In the genomic region with DNA sequence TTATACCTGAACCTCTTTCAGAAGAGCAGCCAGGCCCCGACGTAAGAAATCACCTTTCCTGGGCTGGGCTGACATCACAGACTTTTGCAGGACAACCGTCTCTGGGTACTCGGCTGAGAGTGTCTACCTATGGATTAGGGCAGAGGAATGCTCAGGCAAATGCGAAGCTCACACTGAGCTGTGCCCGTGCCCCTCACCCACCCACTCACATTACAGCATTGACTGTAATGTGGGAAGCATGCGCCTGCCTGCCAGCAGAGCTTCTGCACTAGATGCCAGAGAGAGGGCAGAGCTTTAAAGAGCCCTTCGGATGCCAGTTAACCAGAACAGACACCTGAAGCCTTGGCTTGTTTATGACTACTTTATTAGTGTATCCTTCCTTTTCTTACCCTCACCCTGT, we compare ENCODE assay signal across 16 mouse cellular contexts. TPM values are rescaled to one million over a fixed set of nuclear protein-coding genes. Genes with fewer than 3 reads are reported as not detected.
DNase-seq lines count a peak whose midpoint lies in the region; ATAC-seq and TF ChIP-seq lines count a peak whose summit lies in the region.
"Had no signal": no experiment of that assay in that cellular context is flagged by ENCODE, and none has a peak within 500 bp of the region (broad histone marks: within the 10 kb centered on the region; RNA-seq: fewer than 3 reads in every experiment).

No protein-coding gene starts in this region.

- H3K9ac ChIP-seq in heart, adult 2 months (ENCODE audit: low read depth, low read length) = no peak overlapping the region
- no peak overlapping the region for H3K9ac ChIP-seq in stomach, postnatal 0 days (ENCODE audit: low read length)
- H3K9ac ChIP-seq in heart, embryonic 12.5 days = no peak overlapping the region
- H3K9ac ChIP-seq: embryonic facial prominence, embryonic 12.5 days; kidney, embryonic 15.5 days; liver, embryonic 12.5 days; lung, embryonic 15.5 days; neural tube, embryonic 12.5 days had no signal

- WGBS in heart, adult 2 months = 81% methylated on average over 8 of the region's 8 CpGs
- 67% methylated on average over 8 of the region's 8 CpGs for WGBS in stomach, postnatal 0 days
- 58% methylated on average over 8 of the region's 8 CpGs for WGBS in heart, embryonic 12.5 days

- no peak overlapping the region for H3K4me2 ChIP-seq in stomach, postnatal 0 days (replicated peaks; ENCODE audit: low read depth)
- H3K4me2 ChIP-seq in heart, embryonic 12.5 days = no peak overlapping the region
- H3K4me2 ChIP-seq: embryonic facial prominence, embryonic 12.5 days; kidney, embryonic 15.5 days; liver, embryonic 12.5 days; lung, embryonic 15.5 days; neural tube, embryonic 12.5 days had no signal

- intact Hi-C loops in heart, adult 2 months (cut with DNase I) = no loop called here

- no peaks in the 10 kb centered on the region for H3K27me3 ChIP-seq in heart, adult 2 months (ENCODE audit: control insufficient read depth, insufficient read depth, low read length)
- H3K27me3 ChIP-seq in stomach, postnatal 0 days (ENCODE audit: control insufficient read depth, insufficient read depth, low read length) = no peaks in the 10 kb centered on the region
- H3K27me3 ChIP-seq in heart, embryonic 12.5 days (replicated peaks) = no peaks in the 10 kb centered on the region
- H3K27me3 ChIP-seq: embryonic facial prominence, embryonic 12.5 days; liver, embryonic 12.5 days; lung, embryonic 15.5 days; neural tube, embryonic 12.5 days had no signal

- ATAC-seq in stomach, postnatal 0 days (ENCODE audit: low FRiP score, low TSS enrichment) = no peak
- no peak for ATAC-seq in heart, embryonic 12.5 days (ENCODE audit: insufficient number of reproducible peaks, low FRiP score)
- ATAC-seq: liver, embryonic 12.5 days had no signal

- H3K36me3 ChIP-seq in heart, adult 2 months (ENCODE audit: control insufficient read depth, insufficient read depth, low read length) = no peaks in the 10 kb centered on the region; the same call in 1 of the 2 replicates
- no peaks in the 10 kb centered on the region for H3K36me3 ChIP-seq in stomach, postnatal 0 days (ENCODE audit: control insufficient read depth, insufficient read depth, low read length)
- no peaks in the 10 kb centered on the region for H3K36me3 ChIP-seq in heart, embryonic 12.5 days
- H3K36me3 ChIP-seq: embryonic facial prominence, embryonic 12.5 days; kidney, embryonic 15.5 days; liver, embryonic 12.5 days; lung, embryonic 15.5 days; neural tube, embryonic 12.5 days had no signal

- no peak for TF ChIP-seq EP300 in heart, adult 2 months (IDR thresholded peaks at IDR 0.05; ENCODE audit: insufficient read depth, low read depth, low read length)
- TF ChIP-seq EP300 in stomach, postnatal 0 days (optimal IDR thresholded peaks at IDR 0.05) = no peak

- no peak for TF ChIP-seq POLR2A in heart, adult 2 months (IDR thresholded peaks at IDR 0.05; ENCODE audit: insufficient read depth, low read depth, low read length)

- H3K9me3 ChIP-seq in stomach, postnatal 0 days (ENCODE audit: control insufficient read depth, low read length) = no peaks in the 10 kb centered on the region
- no peaks in the 10 kb centered on the region for H3K9me3 ChIP-seq in heart, embryonic 12.5 days (replicated peaks)
- H3K9me3 ChIP-seq: embryonic facial prominence, embryonic 12.5 days; kidney, embryonic 15.5 days; liver, embryonic 12.5 days; lung, embryonic 15.5 days; neural tube, embryonic 12.5 days had no signal

- DNase-seq in heart, adult 11 months = peak; percentile 45
- no peak for DNase-seq in heart, adult 2 months
- DNase-seq in right cerebral cortex, adult 2 months (ENCODE audit: low spot score in 2 of 2) = peak; percentile 20 to 31
- DNase-seq in right cerebral cortex, postnatal 25 days = no peak
- peak; percentile 14 to 27 for DNase-seq in layer of hippocampus, postnatal 36 days
- DNase-seq in kidney, postnatal 14 days = no peak
- DNase-seq in stomach, postnatal 0 days (ENCODE audit: low spot score) = no peak
- DNase-seq: B cell, adult 2 months; cerebellum, adult 18-20 months; gastrocnemius, postnatal 25 days had no signal

- H3K4me3 ChIP-seq in heart, adult 2 months = no peak overlapping the region
- no peak overlapping the region for H3K4me3 ChIP-seq in stomach, postnatal 0 days (ENCODE audit: low read depth, low read length)
- H3K4me3 ChIP-seq in heart, embryonic 12.5 days = no peak overlapping the region
- H3K4me3 ChIP-seq: embryonic facial prominence, embryonic 12.5 days; kidney, embryonic 15.5 days; liver, embryonic 12.5 days; lung, embryonic 15.5 days; neural tube, embryonic 12.5 days had no signal

- H3K4me1 ChIP-seq in heart, adult 2 months (ENCODE audit: control insufficient read depth, insufficient read depth, low read length) = peaks cover 8% of the 10 kb centered on the region
- H3K4me1 ChIP-seq in stomach, postnatal 0 days (replicated peaks; ENCODE audit: control insufficient read depth, insufficient read depth) = no peaks in the 10 kb centered on the region
- H3K4me1 ChIP-seq in heart, embryonic 12.5 days (replicated peaks) = peaks cover 13% of the 10 kb centered on the region; the same call in 1 of the 2 replicates
- H3K4me1 ChIP-seq: liver, embryonic 12.5 days had no signal

- no peak for TF ChIP-seq CTCF in heart, adult 2 months (IDR thresholded peaks at IDR 0.05)
- TF ChIP-seq CTCF in stomach, postnatal 0 days (IDR thresholded peaks at IDR 0.05; ENCODE audit: low read depth) = no peak

- no peak overlapping the region for H3K27ac ChIP-seq in heart, adult 2 months
- no peak overlapping the region for H3K27ac ChIP-seq in stomach, postnatal 0 days (replicated peaks)
- H3K27ac ChIP-seq in heart, embryonic 12.5 days (ENCODE audit: poor library complexity, severe bottlenecking) = no peak overlapping the region
- H3K27ac ChIP-seq: embryonic facial prominence, embryonic 12.5 days; kidney, embryonic 15.5 days; liver, embryonic 12.5 days; lung, embryonic 15.5 days; neural tube, embryonic 12.5 days had no signal

- H3K79me2 ChIP-seq in heart, adult 2 months (replicated peaks; ENCODE audit: control insufficient read depth, insufficient read depth, low read length) = no peaks in the 10 kb centered on the region

RNA-seq across cellular contexts. Expression of a gene that starts 33.8 kb away (rescaled TPM):
- 10 to 100 TPM; 10.9 to 13.0 TPM for total RNA-seq in heart, adult 2 months (2021)
- 3.6 and 6.9 TPM in 2 replicates for polyA plus RNA-seq in heart, adult 2 months (2012; rRNA removed)
- 1 to 10 TPM; 4.9 to 8.0 TPM for total RNA-seq in layer of hippocampus, postnatal 36 days (2021)
- 9.7 and 13.2 TPM in 2 replicates for polyA plus RNA-seq in stomach, postnatal 0 days (2015; fragmentation: Nextera tagmentation; extraction: Ambion mirVana)
- polyA plus RNA-seq in heart, embryonic 12.5 days (2016; fragmentation: Nextera tagmentation; extraction: Ambion mirVana) = 58.7 and 59.2 TPM in 2 replicates

Comparison
In these comparisons a context has a peak if more than half of its experiments do, and no peak if none do; other contexts are left out.
1. DNase-seq: peak in heart, adult 11 months (single experiment), right cerebral cortex, adult 2 months (2 of 2) and layer of hippocampus, postnatal 36 days (2 of 2); none in heart, adult 2 months (0 of 2), right cerebral cortex, postnatal 25 days (single experiment), kidney, postnatal 14 days (single experiment) and stomach, postnatal 0 days (single experiment).